Mouse (Mus musculus) ES-Bruce4 (cell line): ENCODE results near the gene Akt2. TPM values are rescaled to one million over a fixed set of nuclear protein-coding genes. Genes with fewer than 3 reads are reported as not detected.

ENCODE experiments used
- H3K27ac ChIP-seq: 2 replicates; pipeline ENCODE4 v1.5.1; 2012; ENCODE audit warnings: low read length, inconsistent platforms; ENCODE audit not compliant: insufficient read depth
- H3K27me3 ChIP-seq: 2 replicates; pipeline ENCODE4 v1.6.1; 2012; ENCODE audit warnings: mild to moderate bottlenecking, low read length, inconsistent platforms; ENCODE audit not compliant: control insufficient read depth, poor library complexity, insufficient read depth, severe bottlenecking
- H3K36me3 ChIP-seq: 2 replicates; pipeline ENCODE4 v1.6.1; 2012; ENCODE audit warnings: inconsistent platforms, mild to moderate bottlenecking, low read length, moderate library complexity; ENCODE audit not compliant: control insufficient read depth, poor library complexity, insufficient read depth, severe bottlenecking
- H3K4me1 ChIP-seq: one replicate; pipeline ENCODE4 v1.8.1; 2011; ENCODE audit warnings: low read length; ENCODE audit not compliant: control insufficient read depth, insufficient read depth
- H3K4me3 ChIP-seq: 2 replicates; pipeline ENCODE4 v1.5.1; 2011; ENCODE audit warnings: low read depth, mild to moderate bottlenecking, low read length
- H3K9ac ChIP-seq: 2 replicates; pipeline ENCODE4 v1.6.1; 2012; ENCODE audit warnings: low read depth, mild to moderate bottlenecking, inconsistent platforms; ENCODE audit not compliant: poor library complexity, severe bottlenecking
- H3K9me3 ChIP-seq: replicated peaks from 2 replicates; pipeline ENCODE4 v1.6.1; 2012; ENCODE audit warnings: mild to moderate bottlenecking, low read length, inconsistent platforms; ENCODE audit not compliant: control insufficient read depth, poor library complexity, insufficient read depth, severe bottlenecking
- CTCF ChIP-seq: IDR thresholded peaks from one replicate; pipeline ENCODE4 v1.8.1; 2011; ENCODE audit warnings: low read depth, low read length
- EP300 ChIP-seq: IDR thresholded peaks from 2 replicates; pipeline ENCODE4 v1.6.1; 2011; ENCODE audit warnings: low read depth, low read length; ENCODE audit not compliant: insufficient read depth
- POLR2A ChIP-seq: IDR thresholded peaks from one replicate; pipeline ENCODE4 v1.8.1; 2011; ENCODE audit warnings: low read length; ENCODE audit not compliant: insufficient read depth
- polyA plus RNA-seq: library from polyadenylated mRNA; stranded (reverse); fragments of >200 nt; gene quantifications from 2 replicates; pipeline ENCODE4 v1.2.4, GENCODE M21; 2011; ENCODE audit warnings: low read depth; ENCODE audit not compliant: missing spikeins, insufficient read depth, insufficient read length

The Akt2 gene
- polyA plus RNA-seq, 1 experiment: 38.7 TPM

DNA sequence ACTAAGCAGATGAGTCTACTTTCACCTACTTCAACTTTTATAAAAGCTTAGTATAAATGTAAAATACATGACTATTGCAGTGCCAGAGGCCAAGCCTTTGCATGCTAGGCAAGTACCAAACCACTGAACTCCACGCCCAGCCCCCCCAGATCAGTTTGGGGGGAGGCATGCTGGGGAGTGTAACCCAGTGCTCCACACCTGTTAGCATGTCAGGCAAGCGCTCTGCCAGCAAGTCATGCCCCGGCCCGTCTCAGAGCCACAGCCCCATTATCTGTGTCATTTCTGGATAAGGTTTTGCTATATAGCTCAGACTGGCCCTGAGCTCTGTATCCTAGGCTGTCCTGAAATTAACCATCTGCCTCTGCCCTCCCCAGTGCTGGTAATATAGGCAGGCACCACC, 70.7 kb downstream of the Akt2 start:
- no peak overlapping the region for H3K27ac ChIP-seq
- no peak overlapping the region for H3K4me3 ChIP-seq
- no peaks in the 10 kb centered on the region for H3K36me3 ChIP-seq
- no peaks in the 10 kb centered on the region for H3K4me1 ChIP-seq
- no peak overlapping the region for H3K9ac ChIP-seq
- TF ChIP-seq POLR2A (no peak), EP300 (no peak), CTCF (no peak)
- H3K9me3 ChIP-seq: no peaks in the 10 kb centered on the region
- 0 out of 2 replicates have a peak, but pooled peaks cover 3% of the 10 kb centered on the region for H3K27me3 ChIP-seq

DNA sequence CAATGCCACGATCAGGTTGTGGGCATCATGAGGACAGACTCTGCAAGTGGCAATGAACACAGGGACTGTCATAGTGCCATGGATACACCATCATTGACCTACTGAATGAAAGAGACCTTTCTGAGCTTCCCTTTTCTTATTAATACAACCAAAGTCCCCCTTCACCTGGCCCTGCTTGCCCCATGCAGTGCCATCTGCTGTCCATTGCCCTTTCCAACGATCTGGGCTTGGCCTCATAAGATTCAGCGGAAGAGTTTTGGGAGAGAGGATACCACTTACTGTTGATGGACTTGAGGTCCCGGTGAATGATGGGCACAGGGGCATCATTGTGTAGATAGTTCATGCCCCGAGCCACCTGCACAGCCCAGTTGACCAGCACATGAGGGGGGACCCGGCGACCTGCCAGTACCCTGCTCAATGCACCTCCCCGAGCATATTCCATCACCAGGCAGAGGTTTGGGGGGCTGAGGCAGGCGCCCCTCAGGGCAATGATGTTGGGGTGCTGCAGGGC, 81.8 kb downstream of the Akt2 start:
- no peak overlapping the region for H3K27ac ChIP-seq
- no peaks in the 10 kb centered on the region for H3K9me3 ChIP-seq
- H3K4me1 ChIP-seq: no peaks in the 10 kb centered on the region
- TF ChIP-seq EP300: no peak
- TF ChIP-seq CTCF: no peak
- no peak for TF ChIP-seq POLR2A
- H3K36me3 ChIP-seq: no peaks in the 10 kb centered on the region
- H3K4me3 ChIP-seq: peak overlapping the region; percentile 87
- H3K9ac ChIP-seq: peak overlapping the region; percentile 91; the same call in 1 of the 2 replicates
- no peaks in the 10 kb centered on the region for H3K27me3 ChIP-seq

DNA sequence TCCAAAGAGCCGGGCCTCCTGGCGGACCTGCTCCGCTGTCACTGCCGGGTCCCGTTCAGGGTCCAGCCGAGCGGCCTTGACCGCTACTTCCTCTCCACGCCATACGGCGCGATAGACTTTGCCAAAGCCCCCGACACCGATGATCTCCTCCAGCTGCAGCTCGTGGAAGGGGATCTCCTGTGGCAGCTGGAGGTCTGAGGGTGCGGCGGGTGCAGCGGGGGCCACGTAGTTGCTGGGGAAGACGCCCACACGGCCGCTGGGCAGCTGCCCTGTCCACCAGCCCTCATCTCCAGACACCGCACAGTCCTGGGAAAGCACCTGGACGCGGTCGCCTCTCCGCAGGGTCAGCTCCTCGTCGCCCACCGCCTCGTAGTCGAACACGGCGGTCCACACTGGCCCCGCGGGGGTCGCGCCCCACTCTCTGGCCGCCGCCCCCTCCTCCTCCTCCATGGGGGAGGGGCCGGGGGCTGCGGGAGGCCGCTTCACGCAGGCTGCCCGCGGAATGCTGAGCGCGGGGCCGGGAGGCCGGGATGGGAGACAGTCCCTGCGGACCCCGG, 82.3 kb downstream of the Akt2 start:
- H3K4me1 ChIP-seq: no peaks in the 10 kb centered on the region
- H3K9me3 ChIP-seq: no peaks in the 10 kb centered on the region
- H3K4me3 ChIP-seq: peak overlapping the region; percentile 87
- H3K36me3 ChIP-seq: no peaks in the 10 kb centered on the region
- no peak overlapping the region for H3K27ac ChIP-seq
- H3K27me3 ChIP-seq: no peaks in the 10 kb centered on the region
- TF ChIP-seq EP300 (no peak), POLR2A (no peak), CTCF (no peak)
- peak overlapping the region; percentile 91 for H3K9ac ChIP-seq

DNA sequence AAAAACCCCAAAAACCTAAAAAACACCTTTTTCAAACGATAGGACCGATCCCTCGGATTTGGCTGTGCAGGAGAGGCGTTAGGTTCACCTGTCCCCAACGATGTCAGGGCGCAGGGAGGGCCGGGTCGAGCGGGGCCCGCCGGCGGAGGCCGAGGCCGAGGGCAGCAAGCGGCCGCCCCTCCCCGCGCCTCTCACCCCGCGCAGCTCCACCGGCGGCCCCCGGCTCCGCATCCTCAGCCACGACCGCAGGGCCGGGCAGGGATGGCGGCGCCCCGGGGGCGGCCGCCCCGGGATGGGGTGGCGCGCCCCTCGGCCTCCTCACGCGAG, 82.8 kb downstream of the Akt2 start:
- no peaks in the 10 kb centered on the region for H3K4me1 ChIP-seq
- H3K27me3 ChIP-seq: no peaks in the 10 kb centered on the region
- no peaks in the 10 kb centered on the region for H3K36me3 ChIP-seq
- no peak overlapping the region for H3K27ac ChIP-seq
- H3K4me3 ChIP-seq: peak overlapping the region; percentile 87
- H3K9ac ChIP-seq: peak overlapping the region; percentile 91
- TF ChIP-seq EP300 (no peak), CTCF (no peak), POLR2A (no peak)
- H3K9me3 ChIP-seq: no peaks in the 10 kb centered on the region

DNA sequence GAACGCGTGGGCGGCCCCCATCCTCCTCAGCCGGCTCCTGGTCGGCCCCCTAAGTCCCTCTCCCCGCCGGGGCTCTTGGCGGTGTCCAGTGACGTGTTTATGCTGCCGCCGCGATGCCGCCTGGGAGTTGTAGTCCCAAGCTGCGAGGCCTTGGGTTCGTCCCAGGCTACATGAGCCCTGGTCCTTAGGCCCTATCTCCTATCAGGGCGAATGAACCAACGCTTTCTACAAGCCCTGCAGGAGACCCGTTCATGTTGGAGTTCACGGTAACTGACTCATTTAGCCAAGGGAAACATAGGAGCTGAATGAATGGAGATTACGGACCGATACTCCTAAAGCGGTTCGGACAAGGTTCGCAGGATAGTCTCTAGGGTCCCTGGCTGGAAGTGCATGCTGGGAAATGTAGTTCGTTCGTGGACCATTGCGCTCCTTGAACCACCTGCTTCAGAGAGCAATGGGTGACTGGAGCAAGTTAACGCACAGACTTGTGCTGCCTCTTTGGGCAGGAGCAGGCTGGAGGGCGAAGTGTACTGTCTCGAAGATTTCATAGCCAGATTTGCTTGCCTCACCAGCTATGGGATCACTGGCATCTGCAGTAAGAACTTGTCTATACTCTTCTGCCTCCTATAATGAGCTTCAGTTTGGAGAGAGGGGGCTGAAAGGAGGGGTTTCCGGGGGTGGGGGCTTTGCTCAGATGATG, 83.3 kb downstream of the Akt2 start, which contains the start of gene Map3k10:
Gene Map3k10, minus strand, starts transcription at position 77 of the 700 bp plus-strand sequence.
- Histone ChIP-seq H3K36me3 (no peaks in the 10 kb centered on the region), H3K27me3 (no peaks in the 10 kb centered on the region), H3K4me3 (peak within 1 kb of the TSS; percentile 87), H3K4me1 (no peaks in the 10 kb centered on the region), H3K9me3 (no peaks in the 10 kb centered on the region), H3K9ac (peak within 1 kb of the TSS; percentile 91), H3K27ac (peak within 1 kb of the TSS; percentile 72)
- peak; percentile 68 for TF ChIP-seq POLR2A
- no peak for TF ChIP-seq EP300
- TF ChIP-seq CTCF: no peak

DNA sequence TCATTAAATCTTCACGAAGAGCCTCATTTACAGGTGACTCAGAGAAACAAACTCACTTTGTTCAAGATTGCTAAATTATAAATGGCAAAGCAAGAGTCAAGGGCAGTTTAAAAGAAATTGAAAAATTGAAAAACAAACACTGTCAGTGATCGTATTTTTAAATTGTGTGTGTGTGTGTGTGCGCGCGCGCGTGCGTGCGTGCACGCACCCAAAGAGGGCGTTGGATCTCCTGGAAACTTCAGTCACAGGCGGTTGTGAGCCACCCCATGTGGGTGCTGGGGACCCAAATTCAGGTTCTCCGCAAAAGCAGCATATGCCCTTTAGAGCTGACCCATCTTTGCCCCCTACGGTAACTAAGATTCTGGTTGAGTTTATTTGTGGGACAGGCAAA, 83.9 kb downstream of the Akt2 start:
- H3K9ac ChIP-seq: peak overlapping the region; percentile 91
- H3K36me3 ChIP-seq: no peaks in the 10 kb centered on the region
- no peak overlapping the region for H3K27ac ChIP-seq
- H3K4me3 ChIP-seq: peak overlapping the region; percentile 87
- H3K9me3 ChIP-seq: no peaks in the 10 kb centered on the region
- H3K27me3 ChIP-seq: no peaks in the 10 kb centered on the region
- no peaks in the 10 kb centered on the region for H3K4me1 ChIP-seq
- TF ChIP-seq CTCF (no peak), EP300 (no peak), POLR2A (no peak)
